Mouse (Mus musculus): ENCODE measurements around the gene Haao. TPM values are rescaled to one million over a fixed set of nuclear protein-coding genes. Genes with fewer than 3 reads are reported as not detected.

The Haao gene
- total RNA-seq, 1 experiment = 0.54 TPM

DNA sequence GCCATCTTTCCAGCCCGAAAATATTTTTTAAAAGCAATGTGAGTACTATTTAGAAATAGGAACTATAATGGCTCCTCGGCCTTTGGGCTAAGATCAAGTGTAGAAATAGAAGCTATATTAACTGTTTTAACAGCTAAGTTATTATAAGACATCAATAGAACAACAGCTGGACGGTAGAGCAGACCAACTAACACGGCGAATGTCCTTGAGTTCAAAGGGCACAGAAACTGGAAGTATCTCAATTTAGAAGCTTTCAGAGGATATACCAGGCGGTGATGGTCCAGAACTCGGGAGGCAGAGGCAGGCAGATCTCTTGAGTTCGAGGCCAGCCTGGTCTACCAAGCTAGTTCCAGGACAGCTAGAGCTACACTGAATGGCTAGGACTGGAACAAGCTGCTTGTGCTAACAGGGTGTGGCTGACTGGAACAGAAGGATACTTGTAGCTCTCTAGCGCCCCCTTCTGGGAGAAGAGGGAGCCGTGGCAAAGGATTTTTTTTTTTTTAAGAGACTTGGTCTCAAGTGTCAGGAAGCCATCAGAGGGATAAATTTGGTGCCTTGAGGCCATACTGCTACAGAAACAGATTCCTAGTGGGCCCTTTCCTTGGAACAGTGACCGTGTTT is 39.9 kb downstream of the Haao start:
- DNase-seq (ENCODE audit: low read depth, low spot score) = peak; percentile 88
- no peak overlapping the region; the same call in 1 of the 2 replicates for H3K9ac ChIP-seq (ENCODE audit: insufficient read depth, low read depth, low read length, poor library complexity, severe bottlenecking)
- no peaks in the 10 kb centered on the region for H3K9me3 ChIP-seq (ENCODE audit: control insufficient read depth, insufficient read depth, low read depth, low read length)
- TF ChIP-seq ZNF384 (IDR thresholded peaks at IDR 0.05; ENCODE audit: low read depth, low read length) (peak; percentile 99), CHD2 (IDR thresholded peaks at IDR 0.05; ENCODE audit: low read depth, low read length) (no peak), ZC3H11A (IDR thresholded peaks at IDR 0.05; ENCODE audit: borderline replicate concordance, low read depth, low read length) (peak; percentile 63; the same call in 1 of the 2 replicates), HCFC1 (IDR thresholded peaks at IDR 0.05; ENCODE audit: borderline replicate concordance, insufficient read depth, low read length) (0 out of 2 replicates have a peak, but pooled peaks have one; percentile 50)
- no peak overlapping the region for H3K4me3 ChIP-seq (ENCODE audit: insufficient read depth in 1 of 2, low read depth in 1 of 2, low read length in 2 of 2, poor library complexity in 1 of 2, severe bottlenecking in 1 of 2)
- H3K36me3 ChIP-seq (ENCODE audit: control insufficient read depth, insufficient read depth, low read length, poor library complexity, severe bottlenecking) = peaks cover 7% of the 10 kb centered on the region; the same call in 1 of the 2 replicates
- peaks cover 14 to 25% of the 10 kb centered on the region in 2 experiments for H3K4me1 ChIP-seq (ENCODE audit: control insufficient read depth in 2 of 2, insufficient read depth in 2 of 2, low read length in 2 of 2, poor library complexity in 1 of 2)
- no peak overlapping the region for H3K27ac ChIP-seq (ENCODE audit: insufficient read depth, low read depth, low read length, poor library complexity, severe bottlenecking)
- in situ Hi-C loops (cut with MboI; ENCODE audit: low sequenced_read_pairs in 2 of 2, unreplicated experiment in 2 of 2) = loop anchor here in 1 of 2 experiments (25.0 kb wide), 1 partner anchor 771 kb away; no protein-coding TSS in a partner anchor

DNA sequence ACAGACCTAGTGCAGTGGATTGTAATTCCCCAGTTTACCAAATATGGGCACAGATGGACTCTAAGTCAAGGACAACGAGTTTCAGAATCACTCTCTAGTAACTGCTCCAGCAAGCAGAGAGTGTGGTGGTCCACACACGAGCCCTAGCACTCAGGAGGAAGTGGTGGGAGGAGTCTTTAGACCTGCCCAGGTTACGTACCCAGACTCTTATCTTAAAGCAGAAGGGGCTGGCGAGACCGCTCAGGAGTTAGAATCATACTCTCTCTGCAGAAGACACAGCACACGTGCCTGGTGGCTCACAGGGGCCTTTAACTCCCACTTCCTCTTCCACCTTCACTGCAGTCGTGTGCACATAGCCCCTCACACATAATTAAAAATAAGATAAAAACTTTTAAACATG is 40.4 kb downstream of the Haao start:
- H3K9ac ChIP-seq (ENCODE audit: insufficient read depth, low read depth, low read length, poor library complexity, severe bottlenecking) = no peak overlapping the region
- in situ Hi-C loops (cut with MboI; ENCODE audit: low sequenced_read_pairs in 2 of 2, unreplicated experiment in 2 of 2) = loop anchor here in 1 of 2 experiments (25.0 kb wide), 1 partner anchor 770 kb away; no protein-coding TSS in a partner anchor
- peaks cover 14 to 25% of the 10 kb centered on the region in 2 experiments for H3K4me1 ChIP-seq (ENCODE audit: control insufficient read depth in 2 of 2, insufficient read depth in 2 of 2, low read length in 2 of 2, poor library complexity in 1 of 2)
- TF ChIP-seq MAFK (IDR thresholded peaks at IDR 0.05; ENCODE audit: insufficient read depth, low read depth, low read length) (no peak), ZNF384 (IDR thresholded peaks at IDR 0.05; ENCODE audit: low read depth, low read length) (no peak), CHD2 (IDR thresholded peaks at IDR 0.05; ENCODE audit: low read depth, low read length) (no peak), ZC3H11A (IDR thresholded peaks at IDR 0.05; ENCODE audit: borderline replicate concordance, low read depth, low read length) (no peak), HCFC1 (IDR thresholded peaks at IDR 0.05; ENCODE audit: borderline replicate concordance, insufficient read depth, low read length) (no peak)
- H3K27ac ChIP-seq (ENCODE audit: insufficient read depth, low read depth, low read length, poor library complexity, severe bottlenecking) = no peak overlapping the region
- no peak for DNase-seq (ENCODE audit: low read depth, low spot score)
- peaks cover 7% of the 10 kb centered on the region; the same call in 1 of the 2 replicates for H3K36me3 ChIP-seq (ENCODE audit: control insufficient read depth, insufficient read depth, low read length, poor library complexity, severe bottlenecking)
- H3K9me3 ChIP-seq (ENCODE audit: control insufficient read depth, insufficient read depth, low read depth, low read length) = no peaks in the 10 kb centered on the region
- no peak overlapping the region for H3K4me3 ChIP-seq (ENCODE audit: insufficient read depth in 1 of 2, low read depth in 1 of 2, low read length in 2 of 2, poor library complexity in 1 of 2, severe bottlenecking in 1 of 2)

DNA sequence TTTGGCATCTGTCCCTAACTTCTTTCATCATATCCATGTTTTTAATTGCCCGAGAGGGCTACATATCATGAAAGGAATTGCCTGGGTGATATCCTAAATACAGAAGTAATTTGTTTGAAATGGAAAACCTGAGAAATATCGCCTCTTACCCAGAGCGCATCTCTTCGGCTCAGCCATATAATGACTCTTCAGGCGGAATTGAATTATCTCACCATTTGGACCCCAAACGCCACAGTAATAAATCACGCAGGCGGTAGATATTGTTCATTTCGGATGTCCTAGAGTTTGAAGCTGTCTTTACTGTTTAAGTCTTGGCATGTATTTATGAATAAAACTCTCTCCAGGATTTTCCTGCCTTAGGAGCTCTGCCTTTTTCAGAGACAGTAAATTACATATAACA is 42.7 kb downstream of the Haao start:
- H3K9me3 ChIP-seq (ENCODE audit: control insufficient read depth, insufficient read depth, low read depth, low read length) = no peaks in the 10 kb centered on the region
- DNase-seq (ENCODE audit: low read depth, low spot score) = no peak
- H3K9ac ChIP-seq (ENCODE audit: insufficient read depth, low read depth, low read length, poor library complexity, severe bottlenecking) = no peak overlapping the region
- in situ Hi-C loops (cut with MboI; ENCODE audit: low sequenced_read_pairs in 2 of 2, unreplicated experiment in 2 of 2) = loop anchor here in 1 of 2 experiments (25.0 kb wide), 1 partner anchor 768 kb away; no protein-coding TSS in a partner anchor
- peaks cover 14 to 20% of the 10 kb centered on the region in 2 experiments; a peak in 3 of 4 replicates for H3K4me1 ChIP-seq (ENCODE audit: control insufficient read depth in 2 of 2, insufficient read depth in 2 of 2, low read length in 2 of 2, poor library complexity in 1 of 2)
- H3K4me3 ChIP-seq (ENCODE audit: insufficient read depth in 1 of 2, low read depth in 1 of 2, low read length in 2 of 2, poor library complexity in 1 of 2, severe bottlenecking in 1 of 2) = no peak overlapping the region
- no peak for TF ChIP-seq ZC3H11A (IDR thresholded peaks at IDR 0.05; ENCODE audit: borderline replicate concordance, low read depth, low read length)
- TF ChIP-seq ZNF384 (IDR thresholded peaks at IDR 0.05; ENCODE audit: low read depth, low read length) = no peak
- TF ChIP-seq MAFK (IDR thresholded peaks at IDR 0.05; ENCODE audit: insufficient read depth, low read depth, low read length) = no peak
- no peak for TF ChIP-seq CHD2 (IDR thresholded peaks at IDR 0.05; ENCODE audit: low read depth, low read length)
- H3K36me3 ChIP-seq (ENCODE audit: control insufficient read depth, insufficient read depth, low read length, poor library complexity, severe bottlenecking) = peaks cover 10% of the 10 kb centered on the region; the same call in 1 of the 2 replicates
- H3K27ac ChIP-seq (ENCODE audit: insufficient read depth, low read depth, low read length, poor library complexity, severe bottlenecking) = no peak overlapping the region

DNA sequence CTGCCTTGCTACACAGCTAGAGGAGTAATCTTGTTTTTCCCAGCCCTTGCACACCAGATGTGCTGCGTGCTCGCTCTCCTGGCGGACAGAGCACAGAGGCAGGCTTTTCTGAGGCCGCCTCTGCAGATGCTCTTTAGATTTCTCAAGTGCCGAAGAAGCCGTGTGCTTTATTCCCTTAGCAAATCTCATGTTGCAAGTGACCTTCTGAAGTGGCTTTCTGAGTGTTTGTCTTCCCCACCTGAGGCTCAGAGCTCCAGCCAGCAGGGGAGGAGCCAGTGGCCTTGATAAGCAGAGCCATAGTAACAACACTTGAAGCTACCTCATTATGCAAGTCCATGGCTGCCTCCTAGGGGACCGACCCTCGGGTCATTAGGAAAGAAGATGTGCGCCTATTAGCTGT is 43.8 kb downstream of the Haao start:
- peaks cover 11 to 12% of the 10 kb centered on the region in 2 experiments; a peak in 3 of 4 replicates for H3K4me1 ChIP-seq (ENCODE audit: control insufficient read depth in 2 of 2, insufficient read depth in 2 of 2, low read length in 2 of 2, poor library complexity in 1 of 2)
- peaks cover 11% of the 10 kb centered on the region; the same call in 1 of the 2 replicates for H3K36me3 ChIP-seq (ENCODE audit: control insufficient read depth, insufficient read depth, low read length, poor library complexity, severe bottlenecking)
- in situ Hi-C loops (cut with MboI; ENCODE audit: low sequenced_read_pairs in 2 of 2, unreplicated experiment in 2 of 2) = loop anchor here in 1 of 2 experiments (25.0 kb wide), 1 partner anchor 767 kb away; no protein-coding TSS in a partner anchor
- no peak overlapping the region for H3K27ac ChIP-seq (ENCODE audit: insufficient read depth, low read depth, low read length, poor library complexity, severe bottlenecking)
- H3K9ac ChIP-seq (ENCODE audit: insufficient read depth, low read depth, low read length, poor library complexity, severe bottlenecking) = no peak overlapping the region
- H3K9me3 ChIP-seq (ENCODE audit: control insufficient read depth, insufficient read depth, low read depth, low read length) = no peaks in the 10 kb centered on the region
- no peak for DNase-seq (ENCODE audit: low read depth, low spot score)
- no peak for TF ChIP-seq CHD2 (IDR thresholded peaks at IDR 0.05; ENCODE audit: low read depth, low read length)
- TF ChIP-seq ZNF384 (IDR thresholded peaks at IDR 0.05; ENCODE audit: low read depth, low read length) = no peak
- no peak for TF ChIP-seq ZC3H11A (IDR thresholded peaks at IDR 0.05; ENCODE audit: borderline replicate concordance, low read depth, low read length)
- no peak for TF ChIP-seq MAFK (IDR thresholded peaks at IDR 0.05; ENCODE audit: insufficient read depth, low read depth, low read length)
- TF ChIP-seq HCFC1 (IDR thresholded peaks at IDR 0.05; ENCODE audit: borderline replicate concordance, insufficient read depth, low read length) = no peak
- no peak overlapping the region for H3K4me3 ChIP-seq (ENCODE audit: insufficient read depth in 1 of 2, low read depth in 1 of 2, low read length in 2 of 2, poor library complexity in 1 of 2, severe bottlenecking in 1 of 2)
